Mouse (Mus musculus): Measurements from ENCODE around the gene Klhl28. TPM values are rescaled to one million over a fixed set of nuclear protein-coding genes. Genes with fewer than 3 reads are reported as not detected.

The Klhl28 gene
- polyA plus RNA-seq (2016; fragmentation: Nextera tagmentation; extraction: Ambion mirVana), result 11.3 and 11.4 TPM in 2 replicates

GRCm38 (mm10) chr12:64965124-64966026, at the start of gene Klhl28, which contains the start of gene Togaram1:
TSS of gene Klhl28 (minus strand) at chr12:64965534.
TSS of gene Togaram1 (plus strand) at chr12:64965804.
- Histone ChIP-seq H3K27ac (ENCODE audit: poor library complexity, severe bottlenecking) (peak within 1 kb of the TSS; percentile 86), H3K9me3 (replicated peaks) (no peaks in the 10 kb centered on the region), H3K4me3 (peak within 1 kb of the TSS; percentile 89), H3K36me3 (no peaks in the 10 kb centered on the region), H3K27me3 (replicated peaks) (no peaks in the 10 kb centered on the region), H3K9ac (peak within 1 kb of the TSS; percentile 89), H3K4me1 (replicated peaks) (peaks cover 22% of the 10 kb centered on the region), H3K4me2 (peak within 1 kb of the TSS; percentile 97)
- peak; percentile 100 for ATAC-seq (ENCODE audit: insufficient number of reproducible peaks, low FRiP score)
- WGBS, result under 1% methylated on average over 44 of the region's 45 CpGs

DNA sequence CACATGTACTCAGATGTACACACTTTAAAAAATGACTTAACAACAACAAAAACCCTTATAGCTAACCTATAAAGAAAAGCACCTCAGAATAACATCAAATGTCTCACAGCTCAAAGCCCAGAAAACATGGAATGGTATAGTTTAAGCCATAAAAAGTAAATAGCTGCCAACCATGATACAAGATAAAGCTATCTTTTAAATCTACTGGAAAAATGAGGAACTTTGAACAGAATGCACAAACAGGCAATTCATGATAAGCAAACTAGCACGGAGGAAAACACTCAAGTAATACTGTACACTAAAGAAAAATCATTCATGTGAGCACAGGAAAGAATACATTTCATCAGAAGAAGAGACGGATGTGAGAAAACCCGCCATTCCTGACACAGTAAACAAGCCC, 42.4 kb upstream of the Klhl28 start:
- Histone ChIP-seq H3K9me3 (replicated peaks) (no peaks in the 10 kb centered on the region), H3K9ac (no peak overlapping the region), H3K4me1 (replicated peaks) (no peaks in the 10 kb centered on the region), H3K27me3 (replicated peaks) (no peaks in the 10 kb centered on the region), H3K27ac (ENCODE audit: poor library complexity, severe bottlenecking) (no peak overlapping the region), H3K4me2 (no peak overlapping the region), H3K36me3 (peaks cover 62% of the 10 kb centered on the region), H3K4me3 (no peak overlapping the region)
- no peak for ATAC-seq (ENCODE audit: insufficient number of reproducible peaks, low FRiP score)
- 86% methylated on average over 3 of the region's 3 CpGs for WGBS

DNA sequence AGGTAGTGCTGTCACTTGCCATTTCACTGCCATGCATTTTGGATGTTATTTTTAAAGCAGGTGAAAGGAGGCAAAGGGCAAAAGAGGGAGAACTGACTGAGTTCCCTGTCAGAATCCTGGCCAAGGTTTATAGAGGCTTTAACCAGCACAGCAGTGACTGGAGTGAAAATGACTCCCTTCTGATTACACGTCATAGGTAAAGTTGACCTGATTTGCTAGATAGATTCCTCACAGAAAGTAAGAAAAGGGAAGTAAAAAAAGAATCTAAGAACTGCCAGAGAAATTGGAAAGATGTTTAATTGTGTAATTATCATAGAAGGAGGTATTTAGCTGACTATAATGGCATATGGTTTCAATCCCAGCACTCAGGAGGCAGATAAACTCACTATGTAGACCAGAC, 12.2 kb upstream of the Klhl28 start:
- peaks cover 35% of the 10 kb centered on the region for H3K36me3 ChIP-seq
- H3K4me3 ChIP-seq, result no peak overlapping the region
- no peaks in the 10 kb centered on the region; the same call in 1 of the 2 replicates for H3K4me1 ChIP-seq (replicated peaks)
- no peak overlapping the region for H3K27ac ChIP-seq (ENCODE audit: poor library complexity, severe bottlenecking)
- ATAC-seq (ENCODE audit: insufficient number of reproducible peaks, low FRiP score), result no peak
- H3K27me3 ChIP-seq (replicated peaks), result no peaks in the 10 kb centered on the region
- H3K4me2 ChIP-seq, result no peak overlapping the region
- H3K9me3 ChIP-seq (replicated peaks), result no peaks in the 10 kb centered on the region
- 91% methylated on average over 1 of the region's 1 CpGs for whole genome bisulfite sequencing
- no peak overlapping the region for H3K9ac ChIP-seq

DNA sequence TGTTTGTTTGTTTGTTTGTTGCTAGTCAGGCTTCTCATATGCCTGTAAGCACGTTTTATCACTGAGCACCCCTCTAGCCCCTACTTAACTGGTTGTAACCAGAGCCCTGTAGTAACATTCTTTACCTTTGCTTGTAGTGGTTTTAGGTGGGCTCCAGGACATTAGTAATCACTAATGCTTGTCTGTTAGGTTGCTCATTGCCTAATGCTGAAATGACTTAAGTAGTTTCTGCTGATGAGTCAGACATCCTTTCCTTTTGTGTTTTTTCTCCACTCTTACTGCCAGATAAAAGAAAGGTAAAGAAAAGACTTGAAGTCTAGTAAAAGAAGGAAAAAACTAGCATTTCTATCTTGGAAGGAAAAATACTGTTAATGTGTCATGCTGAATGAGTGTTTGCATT, 10.9 kb upstream of the Klhl28 start:
- Histone ChIP-seq H3K4me3 (no peak overlapping the region), H3K9me3 (replicated peaks) (no peaks in the 10 kb centered on the region), H3K4me2 (no peak overlapping the region), H3K9ac (no peak overlapping the region), H3K27me3 (replicated peaks) (no peaks in the 10 kb centered on the region), H3K27ac (ENCODE audit: poor library complexity, severe bottlenecking) (no peak overlapping the region), H3K4me1 (replicated peaks) (peaks cover 8% of the 10 kb centered on the region), H3K36me3 (peaks cover 30% of the 10 kb centered on the region)
- 59% methylated on average over 1 of the region's 1 CpGs for WGBS
- ATAC-seq (ENCODE audit: insufficient number of reproducible peaks, low FRiP score), result no peak

GRCm38 (mm10) chr12:64975558-64975957, 10.2 kb upstream of the Klhl28 start:
- WGBS, result 63% methylated on average over 6 of the region's 6 CpGs

DNA sequence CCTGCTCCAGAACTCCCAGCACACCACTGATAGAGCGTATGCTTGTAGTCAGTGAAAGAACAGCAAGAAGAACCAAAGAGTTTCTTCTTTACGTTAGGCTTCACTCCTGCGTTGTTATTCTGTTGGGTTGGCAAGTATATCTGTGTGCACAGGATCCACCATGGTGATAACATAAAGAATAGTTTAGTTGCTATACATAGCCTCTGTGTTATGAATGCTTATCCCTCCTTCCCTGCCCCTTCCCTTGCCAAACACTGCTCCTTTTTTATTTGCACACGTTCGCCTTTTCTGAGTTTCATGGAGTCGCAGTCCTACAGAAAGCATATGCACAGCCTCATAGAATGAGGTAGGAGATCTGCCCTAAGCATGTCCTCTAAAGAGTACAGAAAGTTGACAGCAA, 6.7 kb upstream of the Klhl28 start:
- H3K4me3 ChIP-seq, result no peak overlapping the region
- no peak for ATAC-seq (ENCODE audit: insufficient number of reproducible peaks, low FRiP score)
- peak overlapping the region; percentile 31; the same call in 1 of the 2 replicates for H3K4me2 ChIP-seq
- peaks cover 26% of the 10 kb centered on the region for H3K4me1 ChIP-seq (replicated peaks)
- WGBS, result 60% methylated on average over 6 of the region's 6 CpGs
- no peaks in the 10 kb centered on the region for H3K9me3 ChIP-seq (replicated peaks)
- peaks cover 2% of the 10 kb centered on the region; the same call in 1 of the 2 replicates for H3K36me3 ChIP-seq
- H3K9ac ChIP-seq, result no peak overlapping the region
- H3K27me3 ChIP-seq (replicated peaks), result no peaks in the 10 kb centered on the region
- no peak overlapping the region for H3K27ac ChIP-seq (ENCODE audit: poor library complexity, severe bottlenecking)

More at GRCm38 (mm10) chr12:64975558-64975957, 10.2 kb upstream of the Klhl28 start:
- Histone ChIP-seq H3K27ac (ENCODE audit: poor library complexity, severe bottlenecking) (no peak overlapping the region), H3K4me2 (no peak overlapping the region), H3K9ac (no peak overlapping the region), H3K9me3 (replicated peaks) (no peaks in the 10 kb centered on the region), H3K4me3 (no peak overlapping the region), H3K27me3 (replicated peaks) (no peaks in the 10 kb centered on the region), H3K36me3 (peaks cover 28% of the 10 kb centered on the region), H3K4me1 (replicated peaks) (peaks cover 14% of the 10 kb centered on the region)
- no peak for ATAC-seq (ENCODE audit: insufficient number of reproducible peaks, low FRiP score)

DNA sequence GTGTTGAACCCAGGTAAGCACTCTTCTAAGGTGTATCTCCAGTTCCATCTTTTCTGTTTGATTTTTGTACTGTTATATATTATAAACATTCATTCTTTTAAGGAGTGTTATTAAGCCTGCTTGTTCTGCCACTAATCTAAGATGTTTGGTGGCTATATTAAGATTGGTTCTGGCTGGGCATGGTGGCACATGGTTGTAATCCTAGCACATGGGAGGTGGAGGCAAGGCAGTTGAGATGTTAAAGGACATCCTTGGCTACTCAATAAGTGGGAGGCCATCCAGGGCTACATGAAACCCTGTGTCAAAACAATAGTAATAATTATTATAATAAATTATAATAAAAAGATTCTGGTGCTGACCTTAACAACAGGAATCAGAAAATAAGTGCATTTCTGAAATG, 6.1 kb upstream of the Klhl28 start:
- Histone ChIP-seq H3K4me2 (no peak overlapping the region), H3K9me3 (replicated peaks) (no peaks in the 10 kb centered on the region), H3K36me3 (no peaks in the 10 kb centered on the region), H3K4me1 (replicated peaks) (peaks cover 28% of the 10 kb centered on the region), H3K27ac (ENCODE audit: poor library complexity, severe bottlenecking) (no peak overlapping the region), H3K9ac (no peak overlapping the region), H3K4me3 (no peak overlapping the region), H3K27me3 (replicated peaks) (no peaks in the 10 kb centered on the region)
- no peak for ATAC-seq (ENCODE audit: insufficient number of reproducible peaks, low FRiP score)

DNA sequence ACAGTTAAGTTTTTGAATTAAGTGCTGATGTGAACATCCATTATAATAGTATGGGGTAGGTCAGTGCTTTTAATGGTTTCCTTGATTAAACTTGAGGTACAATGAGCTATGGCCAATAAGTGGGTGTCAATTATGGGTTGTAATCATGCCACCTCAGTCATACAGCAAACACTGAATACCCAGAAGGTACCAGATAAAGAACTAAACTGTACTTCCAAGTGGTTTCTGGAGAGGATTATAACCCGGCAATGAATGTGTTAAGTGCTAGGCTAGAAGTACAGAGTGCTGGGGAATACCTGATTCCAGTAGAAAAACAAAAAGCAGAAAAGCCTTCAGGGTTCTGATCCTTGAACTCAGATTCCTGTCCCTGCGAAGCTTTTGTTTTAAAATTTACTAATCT, 2.7 kb upstream of the Klhl28 start:
- Histone ChIP-seq H3K9ac (peak overlapping the region; percentile 89), H3K4me1 (replicated peaks) (peaks cover 37% of the 10 kb centered on the region), H3K27me3 (replicated peaks) (no peaks in the 10 kb centered on the region), H3K9me3 (replicated peaks) (no peaks in the 10 kb centered on the region), H3K36me3 (no peaks in the 10 kb centered on the region), H3K4me3 (peak overlapping the region; percentile 89), H3K4me2 (peak overlapping the region; percentile 97), H3K27ac (ENCODE audit: poor library complexity, severe bottlenecking) (no peak overlapping the region)
- WGBS, result 3% methylated on average over 2 of the region's 2 CpGs
- no peak for ATAC-seq (ENCODE audit: insufficient number of reproducible peaks, low FRiP score)

DNA sequence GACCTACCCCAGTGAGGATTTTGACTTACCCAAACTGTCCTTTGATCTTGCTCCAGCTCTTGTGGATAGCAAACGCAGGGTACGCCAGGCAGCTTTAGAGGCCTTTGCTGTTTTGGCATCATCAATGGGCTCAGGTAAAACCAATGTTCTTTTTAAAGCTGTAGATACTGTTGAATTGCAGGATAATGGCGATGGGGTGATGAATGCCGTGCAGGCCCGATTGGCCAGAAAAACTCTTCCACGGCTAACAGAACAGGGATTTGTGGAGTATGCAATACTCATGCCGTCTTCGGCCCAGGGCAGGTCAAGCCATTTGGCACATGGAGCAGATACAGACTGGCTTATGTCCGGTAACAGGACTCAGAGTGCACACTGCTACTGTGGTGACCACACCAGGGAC, 2.1 kb upstream of the Klhl28 start:
- peak overlapping the region; percentile 89 for H3K4me3 ChIP-seq
- H3K36me3 ChIP-seq, result no peaks in the 10 kb centered on the region
- H3K9me3 ChIP-seq (replicated peaks), result no peaks in the 10 kb centered on the region
- H3K27ac ChIP-seq (ENCODE audit: poor library complexity, severe bottlenecking), result no peak overlapping the region
- ATAC-seq (ENCODE audit: insufficient number of reproducible peaks, low FRiP score), result no peak
- peak overlapping the region; percentile 97 for H3K4me2 ChIP-seq
- peaks cover 37% of the 10 kb centered on the region for H3K4me1 ChIP-seq (replicated peaks)
- H3K9ac ChIP-seq, result peak overlapping the region; percentile 89
- H3K27me3 ChIP-seq (replicated peaks), result no peaks in the 10 kb centered on the region
- 1% methylated on average over 9 of the region's 9 CpGs for WGBS

- Histone ChIP-seq H3K4me1 (replicated peaks) (peaks cover 33% of the 10 kb centered on the region), H3K27ac (ENCODE audit: poor library complexity, severe bottlenecking) (peak overlapping the region; percentile 86), H3K9ac (peak overlapping the region; percentile 89), H3K9me3 (replicated peaks) (no peaks in the 10 kb centered on the region), H3K27me3 (replicated peaks) (no peaks in the 10 kb centered on the region), H3K36me3 (no peaks in the 10 kb centered on the region), H3K4me2 (peak overlapping the region; percentile 97), H3K4me3 (peak overlapping the region; percentile 89)
- WGBS, result 4% methylated on average over 19 of the region's 19 CpGs
- ATAC-seq (ENCODE audit: insufficient number of reproducible peaks, low FRiP score), result no peak
Observed at GRCm38 (mm10) chr12:64966652-64967435, 1.5 kb upstream of the Klhl28 start.

DNA sequence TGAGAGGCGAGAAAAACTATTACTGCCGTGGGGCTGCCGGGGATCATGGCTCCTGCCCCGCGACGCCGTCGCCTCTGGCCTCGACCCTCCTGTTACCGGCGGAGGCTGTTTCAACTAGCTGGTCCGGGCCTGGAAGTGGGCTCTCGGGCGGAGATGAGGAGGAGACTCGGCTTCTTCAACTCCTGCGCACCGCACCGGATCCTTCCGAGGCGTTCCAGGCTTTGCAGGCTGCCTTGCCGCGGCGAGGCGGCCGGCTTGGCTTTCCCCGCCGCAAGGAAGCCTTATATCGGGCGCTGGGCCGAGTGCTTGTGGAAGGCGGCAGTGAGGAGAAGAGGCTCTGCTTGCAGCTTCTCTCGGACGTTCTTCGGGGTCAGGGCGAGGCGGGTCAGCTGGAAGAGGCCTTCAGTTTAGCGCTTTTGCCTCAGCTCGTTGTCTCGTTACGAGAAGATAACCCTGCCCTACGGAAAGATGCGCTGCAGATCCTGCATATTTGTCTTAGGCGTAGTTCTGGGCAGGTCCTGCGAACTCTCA, 832 bp upstream of the Klhl28 start:
- Histone ChIP-seq H3K9me3 (replicated peaks) (no peaks in the 10 kb centered on the region), H3K36me3 (no peaks in the 10 kb centered on the region), H3K4me1 (replicated peaks) (peaks cover 29% of the 10 kb centered on the region), H3K4me3 (peak overlapping the region; percentile 89), H3K9ac (peak overlapping the region; percentile 89), H3K4me2 (peak overlapping the region; percentile 97), H3K27ac (ENCODE audit: poor library complexity, severe bottlenecking) (peak overlapping the region; percentile 86), H3K27me3 (replicated peaks) (no peaks in the 10 kb centered on the region)
- peak; percentile 35 for ATAC-seq (ENCODE audit: insufficient number of reproducible peaks, low FRiP score)
- under 1% methylated on average over 44 of the region's 44 CpGs for WGBS

Measured in heart, embryonic 12.5 days (tissue).